Mouse (Mus musculus) lung, adult 2 months (tissue): ENCODE data around the gene Kcnab2. TPM values are rescaled to one million over a fixed set of nuclear protein-coding genes. Genes with fewer than 3 reads are reported as not detected.
A peak's percentile ranks its signal among the peaks of the same experiment; 100 is the strongest.

ENCODE experiments used
- DNase-seq: peaks from one replicate; pipeline ENCODE4 v3.0.0; 2022
- H3K4me1 ChIP-seq: fragments of 200-500 bp; 2 replicates; pipeline ENCODE4 v1.6.1; 2011; ENCODE audit warnings: low read length; ENCODE audit not compliant: control insufficient read depth, insufficient read depth
- H3K4me3 ChIP-seq: fragments of 200-500 bp; replicated peaks from 2 replicates; pipeline ENCODE3; 2011; ENCODE audit warnings: low read depth, mild to moderate bottlenecking, control low read depth, low read length; ENCODE audit errors: extremely low read depth
- CTCF ChIP-seq: fragments of 200-500 bp; IDR thresholded peaks from 2 replicates; pipeline ENCODE4 v1.5.1; 2011; ENCODE audit warnings: mild to moderate bottlenecking, low read length, control low read depth; ENCODE audit not compliant: insufficient read depth
- POLR2A ChIP-seq: fragments of 200-500 bp; IDR thresholded peaks from 2 replicates; pipeline ENCODE4 v1.6.1; 2011; ENCODE audit warnings: low read depth, mild to moderate bottlenecking, control low read depth, low read length, borderline replicate concordance; ENCODE audit errors: extremely low read depth
- WGBS: fragments of 180-500 bp; shearing (Covaris S2); methylation state at CpG from one replicate; pipeline ENCODE4 v1.1.7; 2018; 5-methylcytosine and 5-hydroxymethylcytosine counted together
- polyA plus RNA-seq: library from polyadenylated mRNA; depleted of rRNA; stranded (reverse); fragments of >200 nt; gene quantifications from 2 replicates; pipeline ENCODE4 v1.2.3, GENCODE M21; 2012

The Kcnab2 gene
- polyA plus RNA-seq, 1 experiment: 8.6 TPM

- 71% methylated on average over 18 of the region's 18 CpGs for WGBS
- DNase-seq: no peak
Measured at GRCm38 (mm10) chr4:152456609-152457008, 21.1 kb downstream of the Kcnab2 start.

GRCm38 (mm10) chr4:152454153-152454552 is 23.5 kb downstream of the Kcnab2 start:
- TF ChIP-seq POLR2A: no peak
- no peak for DNase-seq
- Histone ChIP-seq H3K4me3 (no peak overlapping the region), H3K4me1 (no peaks in the 10 kb centered on the region)
- WGBS: 89% methylated on average over 12 of the region's 12 CpGs

More at GRCm38 (mm10) chr4:152456609-152457008, 21.1 kb downstream of the Kcnab2 start:
- no peaks in the 10 kb centered on the region for H3K4me1 ChIP-seq
- TF ChIP-seq CTCF: no peak
- no peak for TF ChIP-seq POLR2A
- no peak overlapping the region for H3K4me3 ChIP-seq

GRCm38 (mm10) chr4:152453079-152453478 is 24.6 kb downstream of the Kcnab2 start:
- TF ChIP-seq POLR2A (no peak), CTCF (no peak)
- WGBS: 51% methylated on average over 10 of the region's 10 CpGs
- Histone ChIP-seq H3K4me1 (no peaks in the 10 kb centered on the region), H3K4me3 (no peak overlapping the region)
- no peak for DNase-seq

- no peaks in the 10 kb centered on the region for H3K4me1 ChIP-seq
- no peak for DNase-seq
- H3K4me3 ChIP-seq: no peak overlapping the region
Measured at GRCm38 (mm10) chr4:152451371-152451770, 26.3 kb downstream of the Kcnab2 start.

GRCm38 (mm10) chr4:152448666-152449018 is 29.0 kb downstream of the Kcnab2 start:
- no peaks in the 10 kb centered on the region; the same call in 1 of the 2 replicates for H3K4me1 ChIP-seq
- 48% methylated on average over 8 of the region's 8 CpGs for WGBS
- DNase-seq: peak; percentile 6
- H3K4me3 ChIP-seq: peak overlapping the region; percentile 10
- TF ChIP-seq POLR2A: no peak
- TF ChIP-seq CTCF: no peak

More at GRCm38 (mm10) chr4:152451371-152451770, 26.3 kb downstream of the Kcnab2 start:
- 71% methylated on average over 6 of the region's 6 CpGs for WGBS
- TF ChIP-seq CTCF: no peak
- no peak for TF ChIP-seq POLR2A

GRCm38 (mm10) chr4:152447731-152448665 is 29.7 kb downstream of the Kcnab2 start:
- H3K4me3 ChIP-seq: peak overlapping the region; percentile 10
- TF ChIP-seq CTCF (no peak), POLR2A (no peak)
- DNase-seq: peak; percentile 11
- H3K4me1 ChIP-seq: no peaks in the 10 kb centered on the region; the same call in 1 of the 2 replicates
- 63% methylated on average over 22 of the region's 22 CpGs for WGBS

GRCm38 (mm10) chr4:152446178-152446577 is 31.5 kb downstream of the Kcnab2 start:
- 55% methylated on average over 10 of the region's 10 CpGs for WGBS
- TF ChIP-seq POLR2A (no peak), CTCF (no peak)
- no peak for DNase-seq
- Histone ChIP-seq H3K4me1 (no peaks in the 10 kb centered on the region; the same call in 1 of the 2 replicates), H3K4me3 (no peak overlapping the region)

GRCm38 (mm10) chr4:152441536-152441935 is 36.1 kb downstream of the Kcnab2 start:
- H3K4me1 ChIP-seq: no peaks in the 10 kb centered on the region; the same call in 1 of the 2 replicates
- DNase-seq: no peak
- 37% methylated on average over 9 of the region's 9 CpGs for whole genome bisulfite sequencing
- no peak overlapping the region for H3K4me3 ChIP-seq
- TF ChIP-seq POLR2A: no peak
- TF ChIP-seq CTCF: no peak

- H3K4me3 ChIP-seq: no peak overlapping the region
- whole genome bisulfite sequencing: 58% methylated on average over 9 of the region's 9 CpGs
- TF ChIP-seq POLR2A (no peak), CTCF (no peak)
- no peaks in the 10 kb centered on the region; the same call in 1 of the 2 replicates for H3K4me1 ChIP-seq
- no peak for DNase-seq
Measured at GRCm38 (mm10) chr4:152440882-152441281, 36.8 kb downstream of the Kcnab2 start.

- no peaks in the 10 kb centered on the region for H3K4me1 ChIP-seq
- WGBS: 20% methylated on average over 10 of the region's 10 CpGs
- H3K4me3 ChIP-seq: no peak overlapping the region
- DNase-seq: peak; percentile 66
- peak; percentile 81 for TF ChIP-seq CTCF
- no peak for TF ChIP-seq POLR2A
Measured at GRCm38 (mm10) chr4:152435255-152435654, 42.4 kb downstream of the Kcnab2 start.
